Mouse (Mus musculus): ENCODE data around the gene Mgat4a. TPM values are rescaled to one million over a fixed set of nuclear protein-coding genes. Genes with fewer than 3 reads are reported as not detected.

Gene Mgat4a
- total and polyA plus RNA-seq, 3 experiments = 22.3 to 23.2 (median 22.9) TPM

DNA sequence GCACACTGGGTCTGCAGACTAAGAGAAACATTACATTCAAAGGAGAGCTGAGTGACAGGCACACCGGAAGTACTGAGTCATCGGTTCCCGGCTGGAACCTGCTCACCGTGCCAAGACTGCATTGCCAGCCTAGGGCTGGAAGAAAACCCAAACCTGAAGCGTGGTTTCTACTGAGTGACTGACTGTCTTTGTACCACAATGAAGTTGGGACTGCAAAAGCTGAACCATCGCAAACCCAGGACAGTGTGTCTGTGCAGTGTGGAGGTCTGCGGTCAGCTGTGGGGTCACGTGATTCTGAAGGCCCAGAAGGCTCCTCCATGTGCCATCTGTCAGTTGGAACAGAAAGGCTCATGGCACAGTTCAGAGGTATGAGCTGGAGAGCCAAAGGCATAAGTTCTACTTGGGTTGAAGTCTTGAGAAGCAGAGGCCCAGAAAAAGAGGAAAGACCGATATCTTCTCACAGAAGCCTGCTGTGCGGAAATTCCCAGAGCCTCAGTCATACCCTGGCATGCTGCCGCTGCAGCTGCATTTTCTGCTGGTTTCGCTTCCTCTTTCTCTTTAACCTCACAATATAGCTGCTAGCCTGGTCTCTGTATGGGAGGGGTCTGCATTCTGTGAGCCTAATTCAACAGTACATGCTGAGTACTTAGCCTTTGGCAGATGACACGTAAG, 45.1 kb upstream of the Mgat4a start:
- peak; percentile 93 for DNase-seq (ENCODE audit: extremely low read depth)
- Histone ChIP-seq H3K79me2 (replicated peaks; ENCODE audit: control insufficient read depth, extremely low read depth, insufficient read depth, poor library complexity, severe bottlenecking) (no peaks in the 10 kb centered on the region), H3K27me3 (replicated peaks) (no peaks in the 10 kb centered on the region), H3K4me1 (ENCODE audit: control insufficient read depth in 1 of 2, insufficient read depth in 2 of 2) (peaks cover 12 to 32% of the 10 kb centered on the region in 2 experiments), H3K4me3 (replicated peaks in 1 of 3; ENCODE audit: low read depth in 2 of 3, low read length in 2 of 3, poor library complexity in 1 of 3) (peak overlapping the region; percentile 7 to 33 (median 32)), H3K9me3 (replicated peaks; ENCODE audit: low read length) (no peaks in the 10 kb centered on the region), H3K4me2 (ENCODE audit: insufficient read depth, low read depth, poor library complexity, severe bottlenecking) (peak overlapping the region; percentile 58), H3K27ac (ENCODE audit: insufficient read depth, low read depth) (peak overlapping the region; percentile 98), H3K36me3 (replicated peaks in 1 of 2; ENCODE audit: control insufficient read depth in 1 of 2, insufficient read depth in 1 of 2, low read length in 1 of 2) (peaks cover 0 to 1% of the 10 kb centered on the region in 2 experiments), H3K9ac (ENCODE audit: insufficient read depth, low read depth) (peak overlapping the region; percentile 43)
- dilution Hi-C loops (cut with MboI; ENCODE audit: extremely low pct_ligation_motif_present, extremely low pct_unique_long_range_greater_than_20kb, low sequenced_read_pairs) = no loop called here
- TF ChIP-seq NELFE (IDR thresholded peaks at IDR 0.05; ENCODE audit: low read depth, low read length) (no peak), USF2 (conservative IDR thresholded peaks at IDR 0.05; ENCODE audit: low read depth, low read length) (peak; percentile 83), ETS1 (conservative IDR thresholded peaks at IDR 0.05; ENCODE audit: low read depth, low read length) (peak; percentile 91), RCOR1 (conservative IDR thresholded peaks at IDR 0.05; ENCODE audit: low read depth, low read length) (peak; percentile 87; the same call in 1 of the 2 replicates), USF1 (IDR thresholded peaks at IDR 0.05; ENCODE audit: low read depth, low read length) (peak; percentile 86), RAD21 (IDR thresholded peaks at IDR 0.05; ENCODE audit: low read depth, low read length) (peak; percentile 22), MXI1 (IDR thresholded peaks at IDR 0.05; ENCODE audit: low read depth, low read length) (no peak; the same call in 1 of the 2 replicates), MAZ (IDR thresholded peaks at IDR 0.05; ENCODE audit: low read depth, low read length) (peak; percentile 80; the same call in 1 of the 2 replicates), JUN (IDR thresholded peaks at IDR 0.05; ENCODE audit: insufficient read depth, low read depth, low read length) (peak; percentile 47; the same call in 1 of the 2 replicates), EP300 (IDR thresholded peaks at IDR 0.05; ENCODE audit: low read length) (peak; percentile 99), TCF12 (IDR thresholded peaks at IDR 0.05; ENCODE audit: low read depth, low read length) (peak; percentile 99), MEF2A (IDR thresholded peaks at IDR 0.05; ENCODE audit: borderline replicate concordance, low read depth, low read length) (peak; percentile 86), BHLHE40 (IDR thresholded peaks at IDR 0.05; ENCODE audit: low read depth, low read length) (peak; percentile 90), MYC (IDR thresholded peaks at IDR 0.05; ENCODE audit: low read depth, low read length) (peak; percentile 96), SMC3 (IDR thresholded peaks at IDR 0.05; ENCODE audit: low read depth, low read length) (0 out of 2 replicates have a peak, but pooled peaks have one; percentile 2), POLR2A (IDR thresholded peaks at IDR 0.05; ENCODE audit: low read depth, low read length) (no peak; the same call in 1 of the 2 replicates), PAX5 (IDR thresholded peaks at IDR 0.05; ENCODE audit: low read length) (no peak), ELF1 (IDR thresholded peaks at IDR 0.05; ENCODE audit: low read depth, low read length) (peak; percentile 6; the same call in 1 of the 2 replicates), ZKSCAN1 (IDR thresholded peaks at IDR 0.05; ENCODE audit: borderline replicate concordance, low read depth, low read length) (no peak), NRF1 (IDR thresholded peaks at IDR 0.05; ENCODE audit: low read depth, low read length) (no peak), HCFC1 (IDR thresholded peaks at IDR 0.05; ENCODE audit: low read depth, low read length) (peak; percentile 47; the same call in 1 of the 2 replicates), TBP (conservative IDR thresholded peaks at IDR 0.05; ENCODE audit: low read depth, low read length) (0 out of 2 replicates have a peak, but pooled peaks have one; percentile 49), JUND (conservative IDR thresholded peaks at IDR 0.05; ENCODE audit: low read depth, low read length) (peak; percentile 56; the same call in 1 of the 2 replicates), IRF4 (IDR thresholded peaks at IDR 0.05; ENCODE audit: low read depth, low read length) (peak; percentile 100), MAFK (IDR thresholded peaks at IDR 0.05; ENCODE audit: insufficient replicate concordance, low read length) (peak; percentile 48; the same call in 1 of the 2 replicates), ZC3H11A (IDR thresholded peaks at IDR 0.05; ENCODE audit: low read depth, low read length) (no peak), GABPA (IDR thresholded peaks at IDR 0.05; ENCODE audit: insufficient replicate concordance, low read depth, low read length) (no peak), CHD2 (IDR thresholded peaks at IDR 0.05; ENCODE audit: low read length) (peak; percentile 79)
- in situ Hi-C loops (cut with MboI; ENCODE audit: low pct_ligation_motif_present, low pct_unique_long_range_greater_than_20kb, low sequenced_read_pairs) = no loop called here
